Mouse (Mus musculus): ENCODE measurements around the gene Gabrg1. TPM values are rescaled to one million over a fixed set of nuclear protein-coding genes. Genes with fewer than 3 reads are reported as not detected.

Gabrg1 gene
- total RNA-seq (2021) = not detected
- long read RNA-seq, experiment 1 = 0 reads
- long read RNA-seq, experiment 2 = 0 reads

- DNase-seq (ENCODE audit: low spot score in 2 of 2) = peak in 1 of 2 experiments; percentile 1
Observed at GRCm38 (mm10) chr5:70842192-70843095, at the start of gene Gabrg1. Gene Gabrg1 (minus strand): TSS chr5:70842617.

- no peak for DNase-seq (ENCODE audit: low spot score in 2 of 2)
Observed at GRCm38 (mm10) chr5:70884026-70884425, 41.6 kb upstream of the Gabrg1 start.

GRCm38 (mm10) chr5:70870081-70870480 is 27.7 kb upstream of the Gabrg1 start:
- DNase-seq (ENCODE audit: low spot score in 2 of 2) = no peak

- peak in 1 of 2 experiments; percentile 13 for DNase-seq (ENCODE audit: low spot score in 2 of 2)
Observed at GRCm38 (mm10) chr5:70843096-70843734, 798 bp upstream of the Gabrg1 start.

- no peak for DNase-seq (ENCODE audit: low spot score in 2 of 2)
Observed at GRCm38 (mm10) chr5:70818681-70819080, 23.7 kb downstream of the Gabrg1 start.

- DNase-seq (ENCODE audit: low spot score in 2 of 2) = no peak
Observed at GRCm38 (mm10) chr5:70736156-70736555, 106.3 kb downstream of the Gabrg1 start.

- no peak for DNase-seq (ENCODE audit: low spot score in 2 of 2)
Observed at GRCm38 (mm10) chr5:70704361-70704760, 138.1 kb downstream of the Gabrg1 start.
